Mouse (Mus musculus) C2C12 (cell line): ENCODE results near the gene Polh. TPM values are rescaled to one million over a fixed set of nuclear protein-coding genes. Genes with fewer than 3 reads are reported as not detected.

ENCODE experiments used
- H3K27me3 ChIP-seq: one replicate; pipeline ENCODE4 v1.6.1; 2011; ENCODE audit not compliant: control insufficient read depth, insufficient read depth, insufficient read length
- H3K36me3 ChIP-seq: one replicate; pipeline ENCODE4 v1.6.1; 2011; ENCODE audit not compliant: control insufficient read depth, insufficient read depth
- H3K4me3 ChIP-seq: one replicate; pipeline ENCODE4 v1.5.1; 2011; ENCODE audit warnings: mild to moderate bottlenecking, control low read depth; ENCODE audit not compliant: poor library complexity, insufficient read depth, severe bottlenecking
- H3K79me2 ChIP-seq: one replicate; pipeline ENCODE4 v1.6.1; 2011; ENCODE audit not compliant: control insufficient read depth, insufficient read depth
- H3K79me3 ChIP-seq: one replicate; pipeline ENCODE4 v1.6.1; 2011; ENCODE audit warnings: low read depth, control low read depth
- H3ac ChIP-seq: one replicate; pipeline ENCODE3; 2011; ENCODE audit warnings: low read depth; ENCODE audit not compliant: control insufficient read depth, insufficient read length
- CEBPB ChIP-seq: IDR thresholded peaks from one replicate; pipeline ENCODE4 v1.6.1; 2011; ENCODE audit warnings: low read depth, mild to moderate bottlenecking, control low read depth, moderate library complexity
- CTCF ChIP-seq: IDR thresholded peaks from one replicate; pipeline ENCODE4 v1.5.1; 2011; ENCODE audit not compliant: control insufficient read depth, insufficient read depth, insufficient read length
- FOSL1 ChIP-seq: IDR thresholded peaks from one replicate; pipeline ENCODE4 v1.8.0; 2011; ENCODE audit warnings: mild to moderate bottlenecking, low read length; ENCODE audit not compliant: poor library complexity, insufficient read depth, severe bottlenecking
- MAX ChIP-seq: IDR thresholded peaks from one replicate; pipeline ENCODE4 v1.6.1; 2011; ENCODE audit warnings: mild to moderate bottlenecking, control low read depth
- MYOD1 ChIP-seq: IDR thresholded peaks from one replicate; pipeline ENCODE4 v1.6.1; 2011; ENCODE audit warnings: low read depth; ENCODE audit not compliant: control insufficient read depth, insufficient read length
- MYOG ChIP-seq: IDR thresholded peaks from one replicate; pipeline ENCODE4 v1.6.1; 2011; ENCODE audit not compliant: control insufficient read depth, insufficient read length; ENCODE audit errors: extremely low read depth
- USF1 ChIP-seq: IDR thresholded peaks from one replicate; pipeline ENCODE4 v1.6.1; 2011; ENCODE audit warnings: low read depth, mild to moderate bottlenecking, control low read depth, moderate library complexity
- polyA plus RNA-seq: library from polyadenylated mRNA; unstranded; fragments of >200 nt; fragmentation: generic; extraction: Trizol; gene quantifications from one replicate; pipeline ENCODE4 v1.2.1, GENCODE M21; 2012; ENCODE audit warnings: missing spikeins

The Polh gene
- polyA plus RNA-seq, 1 experiment = 14.4 TPM

DNA sequence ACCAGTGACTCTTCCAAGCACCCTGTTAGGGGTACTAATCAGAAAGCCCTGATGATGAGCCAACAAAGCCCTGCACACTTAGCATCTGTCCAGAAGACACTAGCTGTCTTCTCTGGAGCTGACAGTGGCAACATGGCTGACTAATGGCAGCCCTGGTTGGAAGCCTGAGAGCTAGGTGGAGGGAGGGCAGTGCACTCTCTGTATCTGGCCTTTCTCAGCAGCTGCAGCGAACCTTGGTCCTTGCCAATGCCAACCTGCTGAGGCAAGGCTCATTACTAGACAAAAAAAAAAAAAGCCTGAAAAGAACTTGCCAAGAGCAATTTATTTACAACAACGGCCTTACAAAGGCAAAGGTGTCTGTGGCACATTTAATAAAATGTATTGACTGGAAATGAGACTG lies 41.2 kb upstream of the Polh start:
- TF ChIP-seq CEBPB (no peak), FOSL1 (no peak), MYOG (no peak), MYOD1 (no peak), CTCF (no peak), USF1 (no peak)
- peaks cover 79% of the 10 kb centered on the region for H3K36me3 ChIP-seq
- peaks cover 46% of the 10 kb centered on the region for H3K79me2 ChIP-seq
- H3K27me3 ChIP-seq = no peaks in the 10 kb centered on the region
- no peak overlapping the region for H3K4me3 ChIP-seq
- H3ac ChIP-seq = no peak overlapping the region
- H3K79me3 ChIP-seq = peaks cover 27% of the 10 kb centered on the region

DNA sequence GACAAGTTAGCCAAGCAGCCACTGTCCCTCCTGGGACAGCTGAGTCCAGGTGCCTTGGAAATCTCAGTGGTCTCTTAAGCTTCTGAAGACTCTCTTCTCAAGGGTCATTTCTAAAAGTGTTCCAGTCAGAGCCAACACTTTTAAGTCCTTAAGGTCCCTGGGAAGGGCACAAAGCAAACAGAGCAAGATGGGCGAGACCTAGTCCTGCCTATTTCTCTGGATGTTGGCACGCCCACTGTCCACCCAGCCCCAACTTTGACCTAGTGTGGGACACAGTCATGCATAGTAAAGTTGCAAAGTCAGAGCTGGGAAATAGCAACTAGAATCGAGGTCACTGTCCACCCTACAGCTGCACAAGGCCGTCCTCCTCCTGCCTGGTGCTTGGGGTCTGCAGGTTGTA lies 40.5 kb upstream of the Polh start:
- Histone ChIP-seq H3K79me3 (peaks cover 22% of the 10 kb centered on the region), H3K4me3 (no peak overlapping the region), H3K36me3 (peaks cover 85% of the 10 kb centered on the region), H3K79me2 (peaks cover 40% of the 10 kb centered on the region), H3ac (no peak overlapping the region), H3K27me3 (no peaks in the 10 kb centered on the region)
- TF ChIP-seq MYOD1 (no peak), MYOG (no peak), USF1 (no peak), MAX (no peak), FOSL1 (no peak), CTCF (no peak), CEBPB (no peak)

DNA sequence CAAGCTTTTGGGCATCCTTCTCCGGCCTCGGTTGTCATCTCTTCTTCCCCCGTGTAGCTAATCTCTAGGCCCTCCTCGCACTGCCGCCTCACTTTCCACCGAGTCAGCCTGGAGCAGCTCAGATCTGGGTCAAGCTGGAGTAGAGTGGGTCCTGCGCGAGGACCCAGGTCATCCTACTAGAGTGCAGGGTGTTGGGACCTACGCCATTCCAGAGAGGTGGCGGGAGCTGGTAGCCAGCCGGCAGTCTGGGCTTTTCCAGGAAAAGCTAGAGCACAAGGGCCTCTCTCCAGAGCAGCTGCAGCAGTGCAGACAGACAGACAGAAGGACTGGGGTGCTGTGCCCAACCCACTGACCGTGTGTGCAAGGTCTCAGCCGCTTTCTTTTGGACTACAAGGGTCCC lies 39.8 kb upstream of the Polh start:
- Histone ChIP-seq H3K4me3 (no peak overlapping the region), H3ac (no peak overlapping the region), H3K27me3 (no peaks in the 10 kb centered on the region), H3K36me3 (peaks cover 92% of the 10 kb centered on the region), H3K79me2 (peaks cover 33% of the 10 kb centered on the region), H3K79me3 (peaks cover 18% of the 10 kb centered on the region)
- no peak for TF ChIP-seq FOSL1
- TF ChIP-seq CTCF = no peak
- TF ChIP-seq CEBPB = no peak
- no peak for TF ChIP-seq USF1
- no peak for TF ChIP-seq MYOG
- no peak for TF ChIP-seq MYOD1
- TF ChIP-seq MAX = no peak

DNA sequence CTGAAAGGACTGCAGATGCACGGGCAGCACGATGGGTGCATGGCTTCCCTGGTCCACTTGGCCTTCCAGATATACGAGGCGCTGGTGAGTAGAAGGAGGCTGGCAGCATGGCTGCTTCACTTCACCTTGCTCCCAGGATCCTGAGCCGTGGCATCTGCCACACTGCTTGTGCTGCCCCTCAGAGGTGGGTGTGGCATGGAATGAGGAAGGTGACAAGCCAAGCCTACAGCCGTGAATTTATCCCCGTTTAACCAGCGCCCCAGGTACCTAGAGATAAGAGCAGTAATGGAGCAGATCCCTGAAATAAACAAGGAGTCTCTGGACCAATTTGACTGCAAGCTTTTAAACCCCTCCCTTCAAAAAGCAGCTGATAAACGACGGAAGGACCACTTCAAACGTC lies 39.0 kb upstream of the Polh start:
- Histone ChIP-seq H3ac (no peak overlapping the region), H3K79me2 (peaks cover 25% of the 10 kb centered on the region), H3K27me3 (no peaks in the 10 kb centered on the region), H3K36me3 (peaks cover 97% of the 10 kb centered on the region), H3K4me3 (no peak overlapping the region), H3K79me3 (peaks cover 10% of the 10 kb centered on the region)
- TF ChIP-seq MYOD1 = no peak
- no peak for TF ChIP-seq MAX
- no peak for TF ChIP-seq USF1
- no peak for TF ChIP-seq CEBPB
- no peak for TF ChIP-seq FOSL1
- TF ChIP-seq CTCF = no peak
- TF ChIP-seq MYOG = no peak

DNA sequence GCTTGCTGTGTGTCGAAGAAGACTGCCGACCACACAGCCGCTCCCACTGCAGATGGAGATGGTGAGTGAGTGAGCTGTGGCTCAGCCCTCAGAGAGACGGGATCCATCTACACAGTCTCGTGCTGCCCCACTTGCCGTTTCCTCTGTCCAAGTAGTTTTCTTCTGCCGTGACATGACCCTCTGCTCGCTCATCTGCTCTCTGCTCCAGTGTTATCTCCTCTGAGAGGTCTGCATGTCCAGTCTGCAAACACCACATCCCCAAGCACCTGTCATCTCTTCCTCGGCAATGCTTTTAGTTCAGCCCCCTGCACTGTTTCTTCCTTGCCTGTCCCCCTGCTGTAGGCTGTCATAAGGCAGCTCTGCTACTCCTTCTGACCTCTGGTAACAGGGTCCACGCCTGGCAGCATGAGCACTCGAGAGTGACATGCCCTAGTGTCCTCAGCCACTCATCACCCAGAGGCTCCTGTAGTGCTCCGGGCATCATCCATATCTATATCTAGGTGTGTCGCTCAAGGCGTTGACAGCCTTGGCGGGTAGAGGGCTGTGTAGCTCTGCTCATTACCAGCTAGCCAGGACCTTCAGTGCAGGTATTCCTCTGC lies 37.2 kb upstream of the Polh start:
- H3K27me3 ChIP-seq = no peaks in the 10 kb centered on the region
- H3K4me3 ChIP-seq = no peak overlapping the region
- peaks cover 88% of the 10 kb centered on the region for H3K36me3 ChIP-seq
- peaks cover 2% of the 10 kb centered on the region for H3K79me3 ChIP-seq
- TF ChIP-seq MYOD1 = no peak
- TF ChIP-seq MYOG = no peak
- no peak for TF ChIP-seq CTCF
- TF ChIP-seq MAX = no peak
- no peak for TF ChIP-seq FOSL1
- H3ac ChIP-seq = no peak overlapping the region
- H3K79me2 ChIP-seq = peaks cover 6% of the 10 kb centered on the region

DNA sequence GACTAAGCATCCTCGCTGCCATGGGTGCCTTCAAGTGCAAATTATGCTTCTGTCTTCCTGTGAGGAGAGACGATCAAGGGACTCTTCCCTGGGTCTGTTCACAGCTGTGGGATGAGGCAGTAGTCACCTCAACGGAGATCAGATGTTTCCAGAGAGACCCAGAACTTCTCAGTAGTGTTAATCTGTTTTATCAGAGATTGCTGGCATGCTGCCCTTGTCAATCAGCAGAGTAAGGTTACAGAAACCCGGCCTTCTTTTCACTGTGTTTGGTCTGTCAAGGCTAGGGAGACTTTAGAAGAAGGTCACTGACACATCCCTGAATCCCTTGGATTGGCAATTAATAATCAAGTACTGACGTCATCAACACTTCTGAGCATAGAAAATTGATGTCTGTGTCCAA lies 35.0 kb upstream of the Polh start:
- TF ChIP-seq MYOG (no peak), CEBPB (no peak), MYOD1 (no peak), FOSL1 (no peak), USF1 (no peak), CTCF (no peak)
- Histone ChIP-seq H3K79me2 (no peaks in the 10 kb centered on the region), H3K27me3 (no peaks in the 10 kb centered on the region), H3K79me3 (no peaks in the 10 kb centered on the region), H3K4me3 (no peak overlapping the region), H3K36me3 (peaks cover 81% of the 10 kb centered on the region), H3ac (no peak overlapping the region)
